Mouse (Mus musculus) bone marrow, adult 2 months (tissue): ENCODE measurements around the gene Psme3. TPM values are rescaled to one million over a fixed set of nuclear protein-coding genes. Genes with fewer than 3 reads are reported as not detected.
A peak's percentile ranks its signal among the peaks of the same experiment; 100 is the strongest.

Experiments
- H3K27ac ChIP-seq: fragments of 200-500 bp; 2 replicates; pipeline ENCODE4 v1.5.1; 2012; ENCODE audit warnings: low read depth, mild to moderate bottlenecking, control low read depth, inconsistent platforms, low read length; ENCODE audit not compliant: control insufficient read depth, poor library complexity, insufficient read depth
- H3K4me1 ChIP-seq: fragments of 200-500 bp; 2 replicates; pipeline ENCODE4 v1.6.1; 2011; ENCODE audit warnings: low read length; ENCODE audit not compliant: control insufficient read depth, insufficient read depth
- H3K4me3 ChIP-seq: fragments of 200-500 bp; replicated peaks from 2 replicates; pipeline ENCODE3; 2011; ENCODE audit warnings: mild to moderate bottlenecking, low read depth, low read length, control low read depth; ENCODE audit not compliant: control insufficient read depth
- CTCF ChIP-seq: fragments of 200-500 bp; IDR thresholded peaks from 2 replicates; pipeline ENCODE4 v1.5.1; 2011; ENCODE audit warnings: low read length, control low read depth; ENCODE audit not compliant: control insufficient read depth, insufficient read depth
- POLR2A ChIP-seq: fragments of 200-500 bp; IDR thresholded peaks from 2 replicates; pipeline ENCODE4 v1.6.1; 2011; ENCODE audit warnings: low read depth, mild to moderate bottlenecking, control low read depth, low read length, borderline replicate concordance; ENCODE audit not compliant: control insufficient read depth
- WGBS: fragments of 180-500 bp; shearing (Covaris S2); methylation state at CpG from one replicate; pipeline ENCODE4 v1.1.7; 2018; 5-methylcytosine and 5-hydroxymethylcytosine counted together
- polyA plus RNA-seq: library from polyadenylated mRNA; stranded (reverse); fragments of >200 nt; gene quantifications from 2 replicates; pipeline ENCODE4 v1.2.4, GENCODE M21; 2011; ENCODE audit warnings: low replicate concordance; ENCODE audit not compliant: missing spikeins, insufficient read depth, insufficient read length

Gene Psme3
- polyA plus RNA-seq, 1 experiment = 114 TPM

DNA sequence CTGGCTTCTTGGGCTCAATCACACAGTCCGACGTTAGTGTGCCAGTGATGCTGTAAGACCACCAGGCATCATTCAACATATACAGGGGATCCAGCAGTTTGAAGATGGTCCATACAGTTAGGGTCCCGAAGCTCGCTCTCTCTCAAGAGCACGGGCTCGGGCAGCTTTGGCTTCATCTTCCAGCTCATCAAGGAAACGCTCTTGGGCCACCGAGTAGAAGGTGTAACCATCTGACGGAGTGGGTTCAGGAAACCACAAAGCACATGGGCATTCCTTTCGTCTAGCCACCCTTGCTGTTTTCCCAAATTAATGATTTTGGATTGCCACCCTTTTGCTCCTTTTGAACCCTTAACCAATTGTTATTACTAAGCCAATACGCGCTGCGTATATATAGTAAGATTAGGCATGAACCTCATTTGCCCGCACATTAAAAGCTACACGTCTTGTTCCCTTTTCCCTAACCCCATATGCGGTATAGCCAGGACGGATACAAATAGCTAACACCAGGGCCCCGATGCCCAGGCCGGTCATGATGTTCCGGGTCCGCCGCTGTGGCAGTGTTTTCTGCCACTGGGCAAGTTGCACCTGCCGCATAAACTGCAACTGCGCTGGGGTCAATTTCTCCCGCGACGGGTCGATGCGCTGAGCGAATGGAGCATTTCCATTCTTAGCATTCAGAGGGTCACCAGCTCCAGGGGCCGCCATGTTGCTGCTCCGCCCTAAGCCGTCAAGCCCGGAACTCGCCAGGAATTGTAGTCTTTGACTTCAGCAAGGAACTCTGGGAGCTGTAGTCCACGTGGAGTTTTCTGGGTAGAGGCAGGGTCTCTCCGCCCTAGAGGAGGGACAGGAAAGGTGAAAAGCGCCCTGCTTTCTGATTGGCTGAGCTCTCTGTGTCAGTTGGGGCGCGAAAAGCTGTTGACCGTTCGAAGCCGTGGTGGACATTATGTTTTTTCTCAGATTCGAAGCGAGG, 37.5 kb upstream of the Psme3 start, which contains the start of the genes Cntd1 and Coa3:
Cntd1 (plus strand) TSS at position 790 of the 970 bp plus-strand sequence.
Coa3 (minus strand) TSS at position 892 of the 970 bp plus-strand sequence.
- WGBS = 3% methylated on average over 45 of the region's 45 CpGs
- H3K4me1 ChIP-seq = peaks cover 3% of the 10 kb centered on the region
- TF ChIP-seq CTCF (no peak), POLR2A (peak; percentile 72; the same call in 1 of the 2 replicates)
- H3K4me3 ChIP-seq = peak within 1 kb of the TSS; percentile 97
- peak within 1 kb of the TSS; percentile 43 for H3K27ac ChIP-seq

DNA sequence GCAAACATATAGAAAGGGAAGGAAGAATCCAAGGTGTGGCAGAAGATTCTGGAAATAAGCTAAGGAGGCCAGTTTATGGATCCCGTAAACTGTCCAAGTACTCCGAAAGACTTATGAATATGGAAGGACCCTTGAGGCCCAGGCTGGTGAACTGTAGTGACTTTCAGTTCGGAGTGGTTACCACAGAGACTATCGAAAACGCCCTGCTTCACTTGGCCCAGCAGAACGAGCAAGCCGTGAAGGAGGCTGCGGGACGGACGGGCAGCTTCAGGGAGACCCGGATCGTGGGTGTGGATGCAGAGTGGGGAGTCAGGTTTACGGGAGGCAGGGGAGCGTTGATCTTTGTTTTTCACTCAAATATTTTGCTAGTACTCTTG, 36.8 kb upstream of the Psme3 start:
- TF ChIP-seq POLR2A (no peak), CTCF (no peak)
- H3K4me1 ChIP-seq = peaks cover 3% of the 10 kb centered on the region
- peak overlapping the region; percentile 23; the same call in 1 of the 2 replicates for H3K27ac ChIP-seq
- WGBS = 63% methylated on average over 14 of the region's 14 CpGs
- peak overlapping the region; percentile 97 for H3K4me3 ChIP-seq

DNA sequence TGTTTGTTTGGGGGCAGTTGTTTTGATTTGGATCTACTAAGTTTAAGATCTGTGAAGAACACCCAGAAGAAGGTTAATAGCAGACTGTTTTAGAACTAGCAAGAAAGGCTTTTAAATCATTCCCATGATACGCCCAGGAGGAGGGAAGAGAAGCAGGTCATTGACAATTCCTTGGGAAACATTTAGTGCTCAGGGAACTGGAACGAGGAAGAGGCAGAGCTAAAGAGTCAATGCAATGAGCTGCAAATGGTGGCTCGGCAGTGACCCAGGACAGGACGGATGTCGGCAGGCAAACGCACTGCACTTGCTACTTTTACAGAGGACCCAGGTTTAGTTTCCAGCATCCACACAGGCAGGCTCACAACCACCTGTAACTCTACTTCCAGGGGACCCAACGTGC, 35.2 kb upstream of the Psme3 start:
- no peak overlapping the region for H3K4me3 ChIP-seq
- TF ChIP-seq CTCF (no peak), POLR2A (no peak)
- WGBS = 70% methylated on average over 7 of the region's 7 CpGs
- no peak overlapping the region for H3K27ac ChIP-seq
- peaks cover 3% of the 10 kb centered on the region for H3K4me1 ChIP-seq

DNA sequence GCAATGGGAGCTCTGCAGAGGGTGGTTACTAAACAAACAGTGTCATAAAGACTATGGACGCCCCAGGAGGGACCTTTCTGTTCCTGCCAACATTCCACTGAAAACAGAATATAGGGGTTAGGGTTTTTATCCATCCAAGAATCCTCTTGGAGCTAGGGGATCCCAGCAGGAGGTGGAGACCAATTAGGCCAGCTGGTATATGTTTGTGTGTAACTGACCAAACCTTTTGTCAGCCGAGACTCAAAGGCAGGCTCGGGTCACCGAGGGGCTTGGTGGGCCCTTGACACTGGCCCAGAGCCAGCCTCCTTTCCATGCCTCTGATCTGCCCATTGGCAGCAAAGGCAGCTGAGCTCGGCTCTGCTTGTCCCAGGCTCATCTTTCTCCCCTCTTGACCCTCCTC, 33.1 kb upstream of the Psme3 start:
- H3K4me3 ChIP-seq = no peak overlapping the region
- H3K27ac ChIP-seq = no peak overlapping the region
- TF ChIP-seq CTCF (no peak), POLR2A (no peak)
- WGBS = 74% methylated on average over 5 of the region's 5 CpGs
- H3K4me1 ChIP-seq = peaks cover 2% of the 10 kb centered on the region

DNA sequence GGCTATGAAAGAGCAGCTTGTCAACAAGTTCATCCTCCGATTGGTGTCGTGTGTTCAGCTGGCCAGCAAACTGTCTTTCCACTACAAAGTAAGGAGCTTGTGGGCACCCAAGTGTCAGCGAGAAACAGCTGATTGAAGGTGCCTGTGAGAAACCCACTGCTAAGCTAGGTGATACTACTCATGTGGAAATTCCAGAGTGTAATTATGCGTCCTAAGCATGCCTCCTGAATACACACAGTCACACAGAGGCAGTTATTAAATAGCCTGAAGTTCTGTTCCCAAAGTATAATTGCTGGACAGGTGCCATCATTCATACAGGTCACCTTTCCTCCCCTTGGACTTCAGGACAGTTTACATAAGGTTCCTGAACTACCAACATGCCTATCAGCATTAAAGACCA, 32.2 kb upstream of the Psme3 start:
- Histone ChIP-seq H3K4me3 (no peak overlapping the region), H3K27ac (no peak overlapping the region), H3K4me1 (no peaks in the 10 kb centered on the region; the same call in 1 of the 2 replicates)
- WGBS = 84% methylated on average over 4 of the region's 4 CpGs
- TF ChIP-seq POLR2A = no peak
- no peak for TF ChIP-seq CTCF

DNA sequence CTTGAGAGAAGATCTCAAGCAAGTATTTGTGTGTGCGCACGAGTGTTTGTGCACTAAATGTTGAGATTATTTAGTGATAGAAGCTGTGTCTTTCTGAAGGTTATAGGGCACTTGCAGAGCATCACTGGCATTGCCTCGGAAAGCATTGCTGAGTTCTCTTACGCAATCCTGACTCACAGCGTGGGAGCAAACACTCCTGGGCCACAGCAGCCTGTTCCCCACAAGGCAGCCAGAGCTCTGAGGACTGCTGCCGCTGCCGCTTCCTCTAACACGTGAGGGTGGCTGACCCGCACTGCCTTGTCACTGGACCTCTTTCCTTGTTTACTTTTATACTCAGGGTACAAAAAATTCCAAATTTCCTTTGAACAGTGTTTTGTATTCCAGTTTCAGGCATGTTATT, 28.7 kb upstream of the Psme3 start:
- WGBS = 58% methylated on average over 9 of the region's 9 CpGs
- Histone ChIP-seq H3K4me1 (no peaks in the 10 kb centered on the region; the same call in 1 of the 2 replicates), H3K27ac (no peak overlapping the region), H3K4me3 (no peak overlapping the region)
- TF ChIP-seq CTCF = no peak
- TF ChIP-seq POLR2A = no peak

DNA sequence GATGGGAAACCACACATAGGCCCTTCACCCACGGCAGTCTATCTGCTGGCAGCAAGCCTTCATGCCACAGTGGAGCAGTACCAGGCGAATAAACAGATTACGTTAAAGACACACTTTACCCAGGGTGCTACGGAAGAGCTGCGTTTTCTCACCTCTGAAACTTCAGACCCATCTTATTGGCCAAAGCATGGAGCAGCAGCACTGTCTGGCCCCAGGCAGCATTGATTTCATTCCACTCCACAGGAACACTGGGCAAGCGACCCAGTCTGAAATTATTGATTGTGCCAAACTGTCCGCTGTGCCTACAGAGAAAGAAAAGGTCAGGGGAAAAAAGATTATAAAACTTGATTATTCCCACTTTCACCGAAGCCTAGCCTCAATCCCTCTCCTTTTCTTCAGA, 24.8 kb upstream of the Psme3 start:
- Histone ChIP-seq H3K4me1 (no peaks in the 10 kb centered on the region), H3K27ac (no peak overlapping the region), H3K4me3 (no peak overlapping the region)
- 93% methylated on average over 8 of the region's 8 CpGs for WGBS
- no peak for TF ChIP-seq CTCF
- no peak for TF ChIP-seq POLR2A

DNA sequence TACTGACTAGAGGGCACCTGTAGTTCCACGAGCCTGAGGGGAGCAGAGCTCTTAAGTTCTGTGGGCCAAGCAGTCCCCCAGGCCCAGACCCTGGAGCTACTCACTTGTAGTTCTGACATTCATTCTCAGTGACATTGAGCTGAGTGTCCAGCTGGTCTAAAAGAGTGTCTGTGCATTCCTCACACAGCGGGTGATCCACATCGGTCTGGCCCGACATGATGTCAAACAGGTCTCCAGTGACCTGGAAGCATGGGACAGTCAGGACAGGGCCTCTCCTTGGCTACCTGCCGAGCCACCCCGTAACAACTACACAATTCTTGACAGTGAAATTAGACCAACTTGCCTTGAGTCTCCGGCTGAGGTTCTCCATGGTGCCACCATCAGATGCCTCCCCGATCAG, 20.8 kb upstream of the Psme3 start:
- Histone ChIP-seq H3K4me3 (no peak overlapping the region), H3K4me1 (no peaks in the 10 kb centered on the region; the same call in 1 of the 2 replicates), H3K27ac (no peak overlapping the region)
- TF ChIP-seq POLR2A (no peak), CTCF (no peak)
- WGBS = 96% methylated on average over 8 of the region's 8 CpGs

DNA sequence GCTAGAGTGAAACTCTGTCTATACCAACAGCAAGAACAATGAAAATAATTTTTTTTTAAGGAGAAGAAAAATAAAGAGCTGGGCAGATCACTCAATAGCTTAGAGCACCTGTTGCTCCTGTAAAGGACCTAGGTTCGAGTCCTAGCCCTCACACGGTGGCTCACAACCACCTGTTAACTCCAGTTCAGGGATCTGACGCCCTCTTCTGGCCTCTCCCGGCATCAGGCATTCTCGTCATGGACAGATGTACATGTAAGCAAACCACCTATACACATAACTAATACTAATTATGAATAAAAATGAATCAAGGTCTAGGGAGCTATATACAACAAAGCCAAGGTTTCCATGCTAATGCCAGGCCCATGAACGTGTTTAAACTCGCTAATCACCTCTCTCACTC, 15.1 kb upstream of the Psme3 start:
- WGBS = 57% methylated on average over 7 of the region's 7 CpGs
- H3K27ac ChIP-seq = no peak overlapping the region
- peak overlapping the region; percentile 77 for H3K4me3 ChIP-seq
- peak; percentile 43 for TF ChIP-seq CTCF
- no peak for TF ChIP-seq POLR2A
- H3K4me1 ChIP-seq = no peaks in the 10 kb centered on the region; the same call in 1 of the 2 replicates
